Mouse (Mus musculus): ENCODE results near the gene Sh3tc1.

- TF ChIP-seq POLR2A (IDR thresholded peaks at IDR 0.05; ENCODE audit: borderline replicate concordance, extremely low read depth, insufficient read depth, insufficient read length, poor library complexity, severe bottlenecking) (no peak), CTCF (IDR thresholded peaks at IDR 0.05; ENCODE audit: borderline replicate concordance, extremely low read depth, insufficient read depth, insufficient read length) (no peak)
These were observed 9.6 kb upstream of the Sh3tc1 start for GRCm38 (mm10) chr5:35749416-35749815.

All from brain, embryonic 14.5 days (tissue).